Mouse (Mus musculus): Measurements from ENCODE around the gene Gm6401.
"Not testable (repeated sequence)": the region's sequence is repeated elsewhere in the genome, so short reads cannot be mapped to it uniquely, and the experiment has no call there.

The Gm6401 gene

DNA sequence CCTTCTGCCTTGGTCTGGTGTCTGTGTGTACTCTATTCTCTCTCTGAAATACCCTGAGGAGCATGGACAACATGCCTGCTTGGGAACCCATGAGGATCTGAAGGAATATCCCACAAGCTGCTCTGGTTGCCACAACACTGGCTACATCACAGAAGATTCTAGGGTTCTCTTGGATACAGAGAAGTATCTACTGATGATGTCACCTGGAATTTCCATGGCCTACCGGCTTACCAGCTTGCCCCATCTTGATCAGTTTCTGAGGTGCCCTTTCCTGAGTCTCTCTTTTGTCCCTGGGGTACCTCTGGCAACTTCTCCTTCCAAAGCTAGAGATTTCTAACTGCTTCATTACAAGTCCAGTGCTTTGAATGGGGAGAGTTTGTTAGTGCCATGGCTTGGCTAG lies at the start of gene Gm6401:
Gm6401 (minus strand) TSS at position 101 of the 400 bp plus-strand sequence.
- not testable (repeated sequence) for ATAC-seq (ENCODE audit: low TSS enrichment)

GRCm38 (mm10) chr14:41983225-41983624 lies 15.5 kb upstream of the Gm6401 start, which contains the start of gene Gm3543:
TSS of gene Gm3543 (minus strand) at chr14:41983325.
- ATAC-seq (ENCODE audit: low TSS enrichment), result not testable (repeated sequence)

- ATAC-seq (ENCODE audit: low TSS enrichment), result not testable (repeated sequence)
Measured at GRCm38 (mm10) chr14:41968596-41968995, 869 bp upstream of the Gm6401 start.

GRCm38 (mm10) chr14:41964095-41964494 lies 3.6 kb downstream of the Gm6401 start:
- ATAC-seq (ENCODE audit: low TSS enrichment), result not testable (repeated sequence)

DNA sequence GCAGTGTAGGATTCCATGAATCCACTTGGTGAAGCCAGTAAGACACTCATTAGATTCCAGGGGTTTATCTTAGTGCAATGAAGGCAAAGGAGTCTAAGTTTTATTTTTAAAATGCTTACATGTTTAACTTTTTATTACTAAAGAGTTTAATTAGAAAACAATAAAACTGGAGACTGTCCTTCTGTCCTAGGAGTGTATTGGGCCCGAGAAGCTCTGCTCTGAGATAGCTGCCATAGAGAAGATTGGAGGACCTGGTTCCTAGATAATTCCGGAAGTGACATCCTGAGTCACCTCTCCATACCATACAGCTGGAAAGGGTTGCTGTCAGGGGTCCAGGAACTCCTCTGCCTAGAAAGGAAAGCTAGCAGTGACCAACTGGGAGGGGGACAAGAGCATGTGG lies 24.0 kb downstream of the Gm6401 start, which contains the start of gene 1700024B05Rik:
1700024B05Rik (plus strand) TSS at position 301 of the 400 bp plus-strand sequence.
- not testable (repeated sequence) for ATAC-seq (ENCODE audit: low TSS enrichment)

DNA sequence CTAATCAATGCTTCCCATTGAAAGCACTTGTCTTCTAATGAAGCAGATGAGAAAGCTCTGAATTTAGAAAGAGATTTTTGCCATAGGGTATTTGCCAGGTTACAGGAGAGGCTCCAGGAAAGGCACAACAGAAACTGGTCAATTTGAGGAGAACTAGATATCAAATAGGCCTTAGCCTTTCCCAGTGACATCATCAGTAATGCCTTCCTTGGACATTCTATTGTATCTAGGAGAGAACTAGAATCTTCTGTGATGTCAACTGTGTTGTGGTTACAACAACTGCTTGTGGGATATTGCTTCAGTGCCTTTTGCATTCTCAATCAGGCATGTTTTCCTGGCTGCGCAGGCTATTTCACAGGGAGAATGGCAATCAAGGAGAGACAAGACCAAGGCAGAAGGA lies 43.1 kb downstream of the Gm6401 start, which contains the start of gene 1700049E17Rik1:
1700049E17Rik1 (plus strand) TSS at position 301 of the 400 bp plus-strand sequence.
- not testable (repeated sequence) for ATAC-seq (ENCODE audit: low TSS enrichment)

All from frontal cortex, adult (tissue).